Comparison of ENCODE assay signal across 30 mouse cellular contexts in genomic region chr7:122300538-122300937, GRCm38 (mm10). TPM values are rescaled to one million over a fixed set of nuclear protein-coding genes. Genes with fewer than 3 reads are reported as not detected.
DNase-seq lines count a peak whose midpoint lies in the region; ATAC-seq and TF ChIP-seq lines count a peak whose summit lies in the region.
"Had no signal": no experiment of that assay in that cellular context is flagged by ENCODE, and none has a peak within 500 bp of the region (broad histone marks: within the 10 kb centered on the region; RNA-seq: fewer than 3 reads in every experiment).

No protein-coding gene starts in this region.

- H3K9me3 ChIP-seq in lung, embryonic 14.5 days (ENCODE audit: low read depth, low read length), result no peaks in the 10 kb centered on the region
- no peaks in the 10 kb centered on the region for H3K9me3 ChIP-seq in hindbrain, embryonic 12.5 days (replicated peaks)
- H3K9me3 ChIP-seq: embryonic facial prominence, embryonic 10.5 days; embryonic facial prominence, embryonic 13.5 days; forebrain, embryonic 15.5 days; heart, embryonic 15.5 days; hindbrain, embryonic 10.5 days had no signal

- no peak for ATAC-seq in cerebellum, adult (ENCODE audit: insufficient number of reproducible peaks, low FRiP score, low TSS enrichment)
- peak; percentile 73; the same call in 1 of the 2 replicates for ATAC-seq in lung, embryonic 14.5 days (ENCODE audit: insufficient read depth)
- ATAC-seq in hindbrain, embryonic 12.5 days (ENCODE audit: low FRiP score), result no peak
- ATAC-seq: forebrain, embryonic 15.5 days; hindbrain, postnatal 0 days; inflammation-experienced regulatory T-cells, adult 6 months; intestine, embryonic 16.5 days; Patski had no signal

- no peak overlapping the region for H3K9ac ChIP-seq in lung, embryonic 14.5 days
- no peak overlapping the region for H3K9ac ChIP-seq in hindbrain, embryonic 12.5 days
- H3K9ac ChIP-seq: embryonic facial prominence, embryonic 13.5 days; forebrain, embryonic 12.5 days; forebrain, embryonic 15.5 days; heart, embryonic 12.5 days; heart, embryonic 15.5 days; hindbrain, embryonic 14.5 days had no signal

- no peak overlapping the region for H3K27ac ChIP-seq in lung, embryonic 14.5 days (ENCODE audit: low read depth)
- no peak overlapping the region for H3K27ac ChIP-seq in hindbrain, embryonic 12.5 days
- H3K27ac ChIP-seq: embryonic facial prominence, embryonic 10.5 days; embryonic facial prominence, embryonic 13.5 days; forebrain, embryonic 12.5 days; forebrain, embryonic 15.5 days; heart, embryonic 15.5 days; hindbrain, embryonic 10.5 days; hindbrain, embryonic 14.5 days; hindbrain, postnatal 0 days had no signal

- H3K4me2 ChIP-seq in lung, embryonic 14.5 days, result no peak overlapping the region
- H3K4me2 ChIP-seq in hindbrain, embryonic 12.5 days (replicated peaks), result no peak overlapping the region
- H3K4me2 ChIP-seq: embryonic facial prominence, embryonic 13.5 days; forebrain, embryonic 12.5 days; forebrain, embryonic 15.5 days; heart, embryonic 12.5 days; heart, embryonic 15.5 days; hindbrain, embryonic 14.5 days had no signal

- WGBS in lung, embryonic 14.5 days, result 38% methylated on average over 4 of the region's 4 CpGs
- 86% methylated on average over 4 of the region's 4 CpGs for WGBS in hindbrain, embryonic 12.5 days

- no peaks in the 10 kb centered on the region for H3K4me1 ChIP-seq in lung, embryonic 14.5 days (ENCODE audit: insufficient read depth)
- no peaks in the 10 kb centered on the region for H3K4me1 ChIP-seq in hindbrain, embryonic 12.5 days
- H3K4me1 ChIP-seq: embryonic facial prominence, embryonic 10.5 days; embryonic facial prominence, embryonic 13.5 days; forebrain, embryonic 12.5 days; forebrain, embryonic 15.5 days; heart, embryonic 12.5 days; heart, embryonic 15.5 days had no signal

- DNase-seq in cerebellum, adult 11 months, result peak; percentile 9
- no peak for DNase-seq in cerebellum, adult 18-20 months
- peak; percentile 28 for DNase-seq in cerebellum, adult 9-10 months
- peak; percentile 76 for DNase-seq in lung, embryonic 14.5 days
- no peak for DNase-seq in lung, adult 18-20 months
- DNase-seq in A20 (ENCODE audit: low read depth, low spot score), result peak; percentile 19
- DNase-seq: adrenal gland, postnatal 10 days; adrenal gland, postnatal 36 days; embryo, embryonic 11 days; gastrocnemius, postnatal 25 days; heart, adult 18-20 months; heart, postnatal 10 days; heart, postnatal 36 days had no signal

- TF ChIP-seq CTCF in lung, embryonic 14.5 days (IDR thresholded peaks at IDR 0.05; ENCODE audit: low read depth), result no peak

- no peaks in the 10 kb centered on the region for H3K36me3 ChIP-seq in lung, embryonic 14.5 days (ENCODE audit: insufficient read depth)
- no peaks in the 10 kb centered on the region for H3K36me3 ChIP-seq in hindbrain, embryonic 12.5 days
- H3K36me3 ChIP-seq: embryonic facial prominence, embryonic 10.5 days; embryonic facial prominence, embryonic 13.5 days; forebrain, embryonic 12.5 days; forebrain, embryonic 15.5 days; G1E; heart, embryonic 12.5 days; heart, embryonic 15.5 days; hindbrain, embryonic 10.5 days had no signal

- no peak overlapping the region for H3K4me3 ChIP-seq in lung, embryonic 14.5 days (ENCODE audit: low read depth, low read length)
- no peak overlapping the region for H3K4me3 ChIP-seq in hindbrain, embryonic 12.5 days
- H3K4me3 ChIP-seq: embryonic facial prominence, embryonic 10.5 days; embryonic facial prominence, embryonic 13.5 days; erythroblast, embryonic 14.5 days; forebrain, embryonic 12.5 days; forebrain, embryonic 15.5 days; heart, embryonic 12.5 days; heart, embryonic 15.5 days; hindbrain, embryonic 10.5 days had no signal

- H3K27me3 ChIP-seq in lung, embryonic 14.5 days (ENCODE audit: insufficient read depth, low read length), result no peaks in the 10 kb centered on the region
- no peaks in the 10 kb centered on the region for H3K27me3 ChIP-seq in hindbrain, embryonic 12.5 days
- H3K27me3 ChIP-seq: CH12.LX; embryonic facial prominence, embryonic 13.5 days; forebrain, embryonic 12.5 days; forebrain, embryonic 15.5 days; heart, embryonic 12.5 days; heart, embryonic 15.5 days; Patski had no signal

RNA-seq across cellular contexts. Expression of gene Prkcb, which starts 12.0 kb away (rescaled TPM):
- polyA plus RNA-seq in lung, embryonic 14.5 days (2014; fragmentation: Nextera tagmentation; extraction: Ambion mirVana), result 7.5 and 9.7 TPM in 2 replicates
- 32.5 and 34.1 TPM in 2 replicates for polyA plus RNA-seq in hindbrain, embryonic 12.5 days (2016; fragmentation: Nextera tagmentation; extraction: Ambion mirVana)
- polyA plus RNA-seq: erythroblast, embryonic 14.5 days; G1E; Patski had no signal

Comparison
In these comparisons a context has a peak if more than half of its experiments do, and no peak if none do; other contexts are left out.
1. DNase-seq: peak in cerebellum, adult 11 months (single experiment), cerebellum, adult 9-10 months (single experiment), lung, embryonic 14.5 days (single experiment) and A20 (single experiment); none in cerebellum, adult 18-20 months (0 of 2) and lung, adult 18-20 months (0 of 2).